Mouse (Mus musculus): ENCODE measurements around the gene Zfp874b.
"Not testable (repeated sequence)": the region's sequence is repeated elsewhere in the genome, so short reads cannot be mapped to it uniquely, and the experiment has no call there.

Gene Zfp874b

DNA sequence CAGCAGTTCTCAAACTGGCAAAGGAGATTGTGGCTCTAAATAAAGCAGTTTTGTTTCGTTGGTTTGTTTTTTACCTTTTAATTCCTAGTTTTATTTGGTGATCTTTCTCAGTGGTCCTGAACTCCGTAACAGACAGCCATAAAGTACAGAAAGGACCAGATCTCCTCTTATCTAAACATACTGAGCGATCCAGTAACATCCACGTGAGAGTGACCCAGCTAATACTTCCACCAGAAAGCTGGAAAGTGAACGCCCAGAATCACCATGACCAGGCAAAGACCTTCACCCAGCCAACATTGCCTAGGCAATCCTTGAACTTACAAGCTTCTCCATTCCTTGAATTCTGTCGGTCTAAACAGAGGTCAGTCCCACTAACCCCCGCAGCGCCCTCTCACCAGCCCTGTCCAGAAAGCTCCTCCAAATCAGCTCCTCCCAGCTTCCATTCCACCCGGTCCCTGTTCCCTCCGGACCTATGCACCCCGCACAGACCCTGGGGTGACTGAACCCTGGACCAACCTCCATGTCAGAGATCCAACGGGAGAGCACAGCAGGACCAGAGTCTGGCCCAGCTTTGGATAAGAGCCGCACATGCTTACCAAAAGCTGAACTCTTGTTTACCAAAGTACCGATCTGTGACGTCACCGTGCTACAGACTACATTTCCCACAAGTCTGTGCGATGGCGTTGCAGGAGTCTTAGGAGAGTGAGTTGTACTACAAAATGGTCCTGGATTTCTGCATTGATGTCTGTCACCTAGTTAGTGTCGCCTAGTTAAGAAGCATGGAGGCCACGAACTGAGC lies at the start of gene Zfp874b:
TSS of gene Zfp874b (minus strand) at position 634 of the 799 bp plus-strand sequence.
- DNase-seq, result peak; percentile 94

DNA sequence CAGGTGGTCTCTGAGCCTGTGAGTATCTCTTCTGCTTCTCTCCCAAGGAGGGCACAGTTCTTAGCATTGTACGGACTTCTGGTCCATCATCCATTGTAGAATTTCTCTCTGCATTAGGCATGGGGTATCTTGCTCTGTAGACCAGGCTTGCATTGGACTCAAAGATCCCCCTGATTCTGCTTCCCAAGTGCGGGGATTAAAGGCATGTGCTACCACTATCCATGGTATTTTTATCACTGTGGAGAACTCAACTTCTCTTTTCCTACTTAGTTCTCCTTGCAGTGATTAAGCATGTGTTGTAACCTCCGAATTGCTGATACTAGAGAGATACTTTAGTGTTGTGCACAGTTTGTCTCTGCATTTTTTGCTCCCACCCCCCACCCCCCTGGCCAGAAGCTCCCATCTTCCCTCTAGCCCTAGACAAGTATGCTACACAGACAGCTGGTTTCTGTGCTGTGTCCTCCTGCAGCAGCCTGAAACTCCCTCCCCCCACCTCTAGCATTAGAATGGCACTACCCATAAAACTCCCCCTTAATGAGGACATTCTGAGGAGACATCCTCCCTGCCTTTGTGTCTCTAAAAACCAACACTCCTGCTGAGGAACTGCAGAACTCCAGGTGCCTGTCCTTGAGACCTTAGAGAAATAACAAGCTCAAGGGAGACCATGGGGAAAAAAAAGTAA lies 43.1 kb upstream of the Zfp874b start:
- DNase-seq, result no peak

GRCm38 (mm10) chr13:67525753-67526410 lies 41.8 kb upstream of the Zfp874b start, which contains the start of the genes Gm26965 and Zfp87:
TSS of gene Gm26965 (minus strand) at chr13:67526151.
TSS of gene Zfp87 (minus strand) at chr13:67526177.
- DNase-seq, result peak; percentile 92

DNA sequence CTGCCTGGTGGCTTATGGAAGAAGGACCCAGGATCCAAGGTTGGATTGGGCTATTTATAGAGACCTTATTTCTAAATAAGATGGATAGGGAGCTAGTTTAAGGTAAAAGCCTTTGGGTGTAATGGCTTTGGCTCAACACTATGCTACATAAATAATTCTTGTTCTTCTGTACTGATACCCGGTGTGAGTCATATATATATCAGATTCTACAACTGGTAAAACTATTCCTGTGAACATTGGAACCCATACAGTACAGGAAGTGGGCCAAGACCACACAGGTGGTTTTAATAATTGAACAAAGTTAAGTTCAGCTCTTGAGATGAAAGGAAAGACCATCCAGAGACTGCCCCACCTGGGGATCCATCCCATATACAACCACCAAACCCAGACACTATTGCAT lies 16.9 kb upstream of the Zfp874b start:
- DNase-seq, result no peak

GRCm38 (mm10) chr13:67500084-67500719 lies 16.1 kb upstream of the Zfp874b start, which contains the start of gene Zfp58:
TSS of gene Zfp58 (minus strand) at chr13:67500555.
- peak; percentile 87 for DNase-seq

DNA sequence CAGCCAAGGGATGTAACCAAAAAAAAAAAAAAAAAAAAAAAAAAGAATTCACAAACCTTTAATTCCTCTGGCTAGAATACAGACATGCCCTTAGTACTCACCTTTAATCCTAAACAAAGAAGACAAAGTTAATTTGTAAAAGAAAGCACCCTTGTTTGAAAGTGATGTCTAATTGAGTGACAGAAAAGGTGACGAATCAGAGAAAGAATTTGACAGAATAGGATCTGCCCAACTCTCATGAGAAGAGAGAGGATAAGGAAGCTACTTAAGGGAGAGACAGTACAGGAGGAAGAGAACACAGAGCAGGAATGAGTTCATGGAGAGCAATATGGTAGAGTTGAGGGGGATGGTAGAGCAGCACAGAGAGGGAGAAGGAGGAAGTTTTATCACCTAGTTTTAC lies 11.6 kb upstream of the Zfp874b start:
- no peak for DNase-seq

DNA sequence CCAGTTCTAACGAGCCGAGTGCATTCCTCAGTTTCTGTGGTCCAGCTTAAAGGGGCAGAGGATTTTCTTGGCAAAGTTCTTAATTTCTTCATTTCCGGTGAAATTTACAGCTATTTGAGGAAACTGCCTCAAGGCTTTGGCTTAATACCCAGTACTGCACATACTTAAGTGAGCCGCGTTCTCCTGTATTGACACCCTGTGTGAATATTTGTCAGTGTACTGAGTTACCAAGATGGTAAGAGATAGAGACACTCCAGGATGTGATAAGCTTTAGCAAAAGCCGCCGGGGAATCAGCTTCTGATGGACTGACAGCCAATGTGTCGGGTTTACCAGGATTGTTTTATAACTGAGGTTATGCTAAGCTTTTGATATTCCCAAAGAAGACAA lies 360 bp upstream of the Zfp874b start:
- DNase-seq, result no peak

DNA sequence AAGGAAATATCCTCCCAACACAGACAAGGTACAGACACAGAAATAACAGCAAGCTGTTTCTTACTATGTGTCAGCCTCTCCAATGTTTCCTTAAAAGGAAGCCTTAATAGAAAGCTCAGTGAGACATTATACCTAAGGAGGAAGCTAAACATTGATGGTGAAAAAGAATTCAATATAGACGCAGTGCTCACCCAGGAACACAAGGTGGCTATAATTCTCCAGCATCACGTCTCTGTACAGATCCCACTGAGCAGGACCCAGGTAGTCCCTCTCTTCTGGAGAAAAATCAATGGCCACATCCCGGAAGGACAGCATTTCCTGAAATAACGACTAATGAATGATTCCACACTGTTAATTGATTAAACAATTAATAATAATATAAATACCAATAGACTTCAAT lies 2.5 kb downstream of the Zfp874b start:
- no peak for DNase-seq

DNA sequence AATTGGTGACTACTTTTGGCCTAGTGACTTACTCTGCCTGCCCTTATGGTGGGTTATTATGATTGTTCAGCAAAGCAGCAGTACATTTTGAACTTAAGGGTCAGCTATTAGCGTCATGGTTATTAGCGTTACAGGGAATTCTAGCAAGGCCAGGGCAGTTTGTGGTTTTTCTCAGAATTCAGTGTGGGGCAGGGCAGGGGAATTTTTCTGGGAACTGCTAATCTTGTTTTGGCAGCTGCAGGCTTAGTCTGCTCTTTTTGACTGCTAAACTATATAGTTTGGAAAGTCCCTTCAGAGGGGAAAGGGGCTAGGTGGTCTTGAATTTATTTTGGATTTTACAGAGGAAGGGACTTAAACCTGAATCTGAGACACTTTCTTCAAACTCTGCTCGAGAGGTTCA lies 14.8 kb downstream of the Zfp874b start:
- no peak for DNase-seq

GRCm38 (mm10) chr13:67463506-67464185 lies 20.4 kb downstream of the Zfp874b start:
- not testable (repeated sequence) for DNase-seq

- no peak for DNase-seq
Measured at GRCm38 (mm10) chr13:67452021-67452309, 32.1 kb downstream of the Zfp874b start.

- peak; percentile 93 for DNase-seq
Measured at GRCm38 (mm10) chr13:67451172-67452020, 32.7 kb downstream of the Zfp874b start, which contains the start of gene Zfp874a. TSS of gene Zfp874a (minus strand) at chr13:67451624.

DNA sequence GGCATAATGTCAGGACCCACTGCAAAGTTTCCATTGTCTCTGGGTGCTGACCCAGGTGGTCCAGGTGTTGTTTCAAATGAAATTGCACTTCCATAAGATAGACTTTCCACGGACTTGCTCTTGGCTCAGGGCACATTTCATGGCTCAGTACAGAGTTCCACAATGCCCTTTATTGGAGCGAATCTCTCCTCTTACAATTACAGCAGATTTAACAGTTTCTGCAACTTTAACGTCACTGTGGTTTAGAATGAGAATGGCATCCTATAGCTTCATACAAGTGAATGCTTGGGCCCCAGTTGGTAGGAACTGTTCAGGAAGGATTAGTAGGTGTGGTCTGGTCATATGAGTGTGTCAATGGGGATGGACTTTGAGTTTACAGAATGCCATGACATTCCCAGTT lies 47.0 kb downstream of the Zfp874b start:
- not testable (repeated sequence) for DNase-seq

DNA sequence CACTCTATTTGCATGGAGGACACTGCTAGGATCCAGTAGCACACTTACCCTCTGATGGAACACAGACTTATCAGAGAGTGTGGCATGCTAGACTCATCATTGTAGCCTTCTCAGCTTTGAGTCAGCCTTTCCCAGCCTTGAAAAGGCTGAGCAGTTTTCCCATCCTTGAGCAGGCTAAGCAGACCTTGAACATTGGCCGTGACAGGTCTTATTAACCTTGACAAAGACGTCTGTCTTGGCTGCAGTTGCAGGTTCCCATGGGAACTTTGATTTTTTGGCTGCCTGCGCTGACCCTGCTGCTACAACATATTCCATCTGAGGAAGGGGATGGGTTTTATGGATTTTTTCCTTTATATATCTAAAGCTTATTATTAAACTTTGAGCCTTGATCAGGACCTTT lies 55.9 kb downstream of the Zfp874b start:
- DNase-seq, result no peak

- not testable (repeated sequence) for DNase-seq
Measured at GRCm38 (mm10) chr13:67425699-67426098, 58.4 kb downstream of the Zfp874b start.

DNA sequence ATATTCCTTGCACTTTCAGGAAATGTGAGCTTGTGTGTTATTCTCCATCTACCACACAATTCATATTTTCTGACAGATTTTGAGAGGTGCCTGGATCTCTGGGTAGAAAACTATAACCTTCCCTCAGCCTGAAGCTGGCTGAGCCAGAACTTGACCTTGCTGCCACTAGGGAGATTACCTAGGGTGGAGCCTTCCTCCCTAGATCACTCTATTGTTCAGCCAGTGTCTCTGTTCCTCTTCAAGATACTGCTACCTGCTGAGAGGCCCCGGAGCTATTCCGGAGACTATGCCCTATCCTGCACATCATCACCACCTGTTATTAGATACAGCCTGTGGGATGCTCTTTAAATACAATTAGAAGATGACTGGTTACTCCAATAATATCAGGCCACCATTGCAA lies 61.5 kb downstream of the Zfp874b start:
- DNase-seq, result not testable (repeated sequence)

All from kidney, adult 18-20 months (tissue).